Mouse (Mus musculus) liver, adult 2 months (tissue): ENCODE measurements around the gene Inpp5a.

Experiments
- CTCF ChIP-seq: fragments of 200-500 bp; IDR thresholded peaks from 2 replicates; pipeline ENCODE4 v1.5.1; 2011; ENCODE audit warnings: low read depth, low read length, control low read depth
- POLR2A ChIP-seq: fragments of 200-500 bp; IDR thresholded peaks from 2 replicates; pipeline ENCODE4 v1.6.1; 2011; ENCODE audit warnings: low read length, control low read depth; ENCODE audit not compliant: insufficient read depth; ENCODE audit errors: extremely low read depth

DNA sequence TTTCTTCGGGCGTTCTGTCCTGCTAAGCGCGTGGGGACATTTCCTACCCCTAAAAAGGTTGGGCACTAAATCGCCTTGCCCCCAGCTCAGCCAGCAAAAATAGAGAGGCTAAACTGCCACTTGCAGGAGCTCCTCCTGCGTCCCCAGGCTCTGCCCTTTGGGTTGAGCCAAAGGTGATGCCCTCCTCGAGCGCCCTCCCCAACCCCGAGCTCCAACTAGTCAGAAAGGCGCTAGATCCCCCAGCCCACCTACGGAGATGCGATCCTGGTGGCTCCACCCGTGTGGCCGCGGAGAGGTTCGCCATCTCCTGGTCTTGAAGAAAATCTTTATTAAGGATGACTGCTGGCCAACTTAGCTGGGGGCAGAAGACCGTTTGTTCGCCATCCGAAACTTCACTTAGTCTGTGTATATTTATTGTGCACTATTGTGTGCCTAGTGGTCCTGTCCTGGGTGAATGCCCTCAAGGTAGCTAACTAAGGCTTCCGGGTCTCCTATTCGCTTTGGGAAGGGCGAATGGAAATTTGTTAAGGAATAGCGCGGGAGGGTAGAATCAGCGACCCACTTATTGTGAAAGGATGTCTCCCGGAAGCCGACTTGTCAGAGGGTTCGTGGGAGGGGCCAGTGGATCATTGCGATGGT is 196.4 kb downstream of the Inpp5a start:
- TF ChIP-seq POLR2A (no peak), CTCF (no peak)
